Mouse (Mus musculus): ENCODE results near the gene Tubb4b. TPM values are rescaled to one million over a fixed set of nuclear protein-coding genes. Genes with fewer than 3 reads are reported as not detected.
"Not testable (repeated sequence)": the region's sequence is repeated elsewhere in the genome, so short reads cannot be mapped to it uniquely, and the experiment has no call there.

Tubb4b gene
- polyA plus RNA-seq, 1 experiment from 2014 or later = 448 TPM

- Histone ChIP-seq H3K9ac (peak overlapping the region; percentile 75), H3K27me3 (peaks cover 22% of the 10 kb centered on the region), H3K4me3 (peak overlapping the region; percentile 66), H3K9me3 (replicated peaks) (no peaks in the 10 kb centered on the region), H3K4me2 (peak overlapping the region; percentile 99), H3K36me3 (ENCODE audit: poor library complexity, severe bottlenecking) (peaks cover 4% of the 10 kb centered on the region; the same call in 1 of the 2 replicates), H3K27ac (0 out of 2 replicates have a peak overlapping the region, but pooled peaks have one; percentile 42), H3K4me1 (peaks cover 56% of the 10 kb centered on the region)
- ATAC-seq = no peak; the same call in 1 of the 2 replicates
- WGBS = under 1% methylated on average over 82 of the region's 82 CpGs
Observed at GRCm38 (mm10) chr2:25262795-25263622, 38.5 kb upstream of the Tubb4b start.

DNA sequence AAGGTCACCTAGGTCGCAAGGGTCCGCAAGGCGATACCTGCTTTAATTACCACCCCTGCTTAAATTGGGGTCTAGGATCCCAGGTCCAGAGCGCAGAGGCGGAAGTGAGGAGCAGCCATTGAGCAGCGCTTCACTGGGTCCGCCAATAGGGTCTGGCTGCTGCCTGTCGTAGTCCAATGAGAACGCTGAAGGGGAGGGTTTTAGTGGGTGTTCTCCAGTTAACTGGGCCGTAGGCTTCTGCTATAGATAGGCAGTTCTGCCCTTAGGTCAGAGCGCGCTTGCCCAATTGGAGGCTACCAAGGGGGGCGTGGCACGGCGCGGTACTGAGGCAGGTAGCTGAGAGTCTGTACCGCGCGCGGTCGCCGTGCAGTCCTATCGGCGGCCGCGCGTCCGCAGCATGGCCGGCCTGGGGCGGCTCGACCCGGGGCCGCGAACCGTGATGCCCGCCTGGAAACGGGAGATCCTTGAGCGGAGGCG, 37.8 kb upstream of the Tubb4b start, which contains the start of gene Tprn:
Gene Tprn (plus strand): TSS at position 328 of the 477 bp plus-strand sequence.
- peak; percentile 100 for ATAC-seq
- Histone ChIP-seq H3K4me3 (peak within 1 kb of the TSS; percentile 66), H3K36me3 (ENCODE audit: poor library complexity, severe bottlenecking) (no peaks in the 10 kb centered on the region), H3K9me3 (replicated peaks) (no peaks in the 10 kb centered on the region), H3K27ac (0 out of 2 replicates have a peak within 1 kb of the TSS, but pooled peaks have one; percentile 44), H3K4me2 (peak within 1 kb of the TSS; percentile 99), H3K4me1 (peaks cover 53% of the 10 kb centered on the region), H3K9ac (peak within 1 kb of the TSS; percentile 75), H3K27me3 (peaks cover 22% of the 10 kb centered on the region)
- WGBS = 0% methylated on average over 39 of the region's 39 CpGs

DNA sequence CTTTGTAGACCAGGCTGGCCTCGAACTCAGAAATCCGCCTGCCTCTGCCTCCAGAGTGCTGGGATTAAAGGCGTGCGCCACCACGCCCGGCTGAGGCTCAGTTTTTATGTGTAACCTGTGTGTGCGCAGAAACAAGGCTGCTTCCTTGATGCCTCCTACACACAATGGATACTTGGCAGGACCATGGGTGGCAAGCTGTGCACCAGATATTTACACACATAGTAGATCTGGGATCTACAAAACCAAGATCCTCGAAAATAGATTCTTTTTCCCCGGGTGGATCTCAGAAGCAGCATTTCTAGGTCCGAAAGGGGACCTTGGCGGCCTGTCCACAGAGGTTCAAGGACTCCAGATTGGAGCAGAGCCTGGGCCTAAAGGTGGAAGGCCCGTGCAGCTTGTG, 37.4 kb upstream of the Tubb4b start:
- peak overlapping the region; percentile 66 for H3K4me3 ChIP-seq
- ATAC-seq = peak; percentile 14; the same call in 1 of the 2 replicates
- 0 out of 2 replicates have a peak overlapping the region, but pooled peaks have one; percentile 44 for H3K27ac ChIP-seq
- no peaks in the 10 kb centered on the region for H3K36me3 ChIP-seq (ENCODE audit: poor library complexity, severe bottlenecking)
- peak overlapping the region; percentile 99 for H3K4me2 ChIP-seq
- 49% methylated on average over 12 of the region's 12 CpGs for WGBS
- peaks cover 22% of the 10 kb centered on the region for H3K27me3 ChIP-seq
- H3K9me3 ChIP-seq (replicated peaks) = no peaks in the 10 kb centered on the region
- H3K4me1 ChIP-seq = peaks cover 52% of the 10 kb centered on the region
- H3K9ac ChIP-seq = peak overlapping the region; percentile 60

GRCm38 (mm10) chr2:25258887-25259286, 34.4 kb upstream of the Tubb4b start:
- Histone ChIP-seq H3K36me3 (ENCODE audit: poor library complexity, severe bottlenecking) (no peaks in the 10 kb centered on the region), H3K9me3 (replicated peaks) (no peaks in the 10 kb centered on the region), H3K9ac (no peak overlapping the region), H3K27ac (no peak overlapping the region), H3K4me3 (no peak overlapping the region), H3K4me2 (no peak overlapping the region), H3K4me1 (peaks cover 42% of the 10 kb centered on the region), H3K27me3 (peaks cover 10% of the 10 kb centered on the region)
- no peak for ATAC-seq
- 43% methylated on average over 2 of the region's 2 CpGs for WGBS

DNA sequence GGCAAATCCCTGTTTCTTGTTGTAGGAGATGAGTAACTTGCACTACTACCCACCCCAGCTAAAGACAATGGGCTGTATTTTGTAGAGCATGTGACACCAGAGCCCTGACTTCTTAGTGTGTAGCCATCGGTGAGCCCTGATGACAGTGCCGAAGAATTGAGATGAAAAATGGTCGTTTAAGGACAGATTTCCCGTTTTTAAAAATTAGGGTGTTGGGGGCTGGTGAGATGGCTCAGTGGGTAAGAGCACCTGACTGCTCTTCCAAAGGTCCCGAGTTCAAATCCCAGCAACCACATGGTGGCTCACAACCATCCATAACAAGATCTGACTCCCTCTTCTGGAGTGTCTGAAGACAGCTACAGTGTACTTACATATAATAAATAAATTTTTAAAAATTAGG, 32.7 kb upstream of the Tubb4b start:
- not testable (repeated sequence) for H3K36me3 ChIP-seq (ENCODE audit: poor library complexity, severe bottlenecking); H3K27ac ChIP-seq; ATAC-seq; H3K27me3 ChIP-seq; H3K4me2 ChIP-seq; H3K9me3 ChIP-seq (replicated peaks); H3K4me3 ChIP-seq; H3K9ac ChIP-seq
- H3K4me1 ChIP-seq = peaks cover 32% of the 10 kb centered on the region
- 86% methylated on average over 5 of the region's 5 CpGs for WGBS

DNA sequence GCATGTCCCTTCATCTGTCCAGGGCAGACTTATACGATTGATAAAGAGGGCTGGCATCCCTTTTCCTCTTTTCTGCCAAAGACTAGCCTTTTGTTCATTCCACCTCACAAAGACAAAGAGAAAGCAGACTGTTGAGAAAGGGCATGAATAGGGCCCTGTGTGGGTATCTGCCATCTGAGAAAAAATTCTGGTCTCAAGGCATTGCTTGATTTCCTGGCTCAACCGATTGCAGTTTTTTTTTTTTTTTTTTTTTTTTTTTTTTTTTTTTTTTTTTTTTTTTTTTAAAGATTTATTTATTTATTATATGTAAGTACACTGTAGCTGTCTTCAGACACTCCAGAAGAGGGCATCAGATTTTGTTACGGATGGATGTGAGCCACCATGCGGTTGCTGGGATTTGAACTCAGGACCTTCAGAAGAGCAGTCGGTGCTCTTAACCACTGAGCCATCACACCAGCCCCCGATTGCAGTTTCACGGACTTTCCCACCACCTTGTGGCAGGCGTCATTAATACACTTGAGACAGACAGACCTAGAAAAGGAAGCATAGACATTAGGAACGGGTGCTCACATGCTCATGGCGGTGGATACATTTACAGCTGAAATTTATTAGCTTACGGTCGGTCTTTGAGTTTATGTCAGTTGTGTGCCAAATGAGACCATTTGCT, 32.1 kb upstream of the Tubb4b start:
- not testable (repeated sequence) for ATAC-seq; H3K9me3 ChIP-seq (replicated peaks); H3K27me3 ChIP-seq; H3K27ac ChIP-seq
- peaks cover 12% of the 10 kb centered on the region for H3K36me3 ChIP-seq (ENCODE audit: poor library complexity, severe bottlenecking)
- H3K4me1 ChIP-seq = peaks cover 27% of the 10 kb centered on the region
- WGBS = 63% methylated on average over 12 of the region's 12 CpGs
- H3K4me2 ChIP-seq = peak overlapping the region; percentile 83
- H3K9ac ChIP-seq = peak overlapping the region; percentile 91
- peak overlapping the region; percentile 98 for H3K4me3 ChIP-seq

GRCm38 (mm10) chr2:25255284-25255779, 30.8 kb upstream of the Tubb4b start, which contains the start of gene Tmem203:
TSS of gene Tmem203 (plus strand) at chr2:25255439.
- peak within 1 kb of the TSS; percentile 98 for H3K4me3 ChIP-seq
- H3K9ac ChIP-seq = peak within 1 kb of the TSS; percentile 91
- no peaks in the 10 kb centered on the region for H3K27me3 ChIP-seq
- WGBS = under 1% methylated on average over 39 of the region's 39 CpGs
- H3K4me1 ChIP-seq = peaks cover 26% of the 10 kb centered on the region
- peak; percentile 92 for ATAC-seq
- H3K4me2 ChIP-seq = peak within 1 kb of the TSS; percentile 83
- H3K9me3 ChIP-seq (replicated peaks) = no peaks in the 10 kb centered on the region
- H3K36me3 ChIP-seq (ENCODE audit: poor library complexity, severe bottlenecking) = peaks cover 24% of the 10 kb centered on the region
- H3K27ac ChIP-seq = peak within 1 kb of the TSS; percentile 80

GRCm38 (mm10) chr2:25252331-25252730, 27.8 kb upstream of the Tubb4b start:
- Histone ChIP-seq H3K36me3 (ENCODE audit: poor library complexity, severe bottlenecking) (peaks cover 54% of the 10 kb centered on the region), H3K4me2 (no peak overlapping the region), H3K27me3 (no peaks in the 10 kb centered on the region), H3K9me3 (replicated peaks) (no peaks in the 10 kb centered on the region), H3K27ac (no peak overlapping the region), H3K4me1 (peaks cover 22% of the 10 kb centered on the region), H3K9ac (no peak overlapping the region), H3K4me3 (no peak overlapping the region)
- ATAC-seq = no peak
- 88% methylated on average over 1 of the region's 1 CpGs for WGBS

- Histone ChIP-seq H3K4me2 (no peak within 1 kb of the TSS), H3K36me3 (ENCODE audit: poor library complexity, severe bottlenecking) (peaks cover 66% of the 10 kb centered on the region), H3K9me3 (replicated peaks) (no peaks in the 10 kb centered on the region), H3K4me1 (peaks cover 14% of the 10 kb centered on the region), H3K27ac (no peak within 1 kb of the TSS), H3K9ac (no peak within 1 kb of the TSS), H3K4me3 (no peak within 1 kb of the TSS), H3K27me3 (peaks cover 3% of the 10 kb centered on the region; the same call in 1 of the 2 replicates)
- 93% methylated on average over 10 of the region's 10 CpGs for WGBS
- no peak for ATAC-seq
Observed at GRCm38 (mm10) chr2:25246183-25247072, 21.9 kb upstream of the Tubb4b start, which contains the start of gene AL732309.1. TSS of gene AL732309.1 (minus strand) at chr2:25246863.

- WGBS = 91% methylated on average over 4 of the region's 4 CpGs
- H3K4me2 ChIP-seq = no peak overlapping the region
- peaks cover 26% of the 10 kb centered on the region for H3K4me1 ChIP-seq
- no peaks in the 10 kb centered on the region for H3K9me3 ChIP-seq (replicated peaks)
- no peak overlapping the region for H3K9ac ChIP-seq
- peaks cover 44% of the 10 kb centered on the region for H3K36me3 ChIP-seq (ENCODE audit: poor library complexity, severe bottlenecking)
- H3K27me3 ChIP-seq = peaks cover 6% of the 10 kb centered on the region; the same call in 1 of the 2 replicates
- no peak for ATAC-seq
- H3K4me3 ChIP-seq = no peak overlapping the region
- H3K27ac ChIP-seq = no peak overlapping the region
Observed at GRCm38 (mm10) chr2:25244144-25244543, 19.6 kb upstream of the Tubb4b start.

DNA sequence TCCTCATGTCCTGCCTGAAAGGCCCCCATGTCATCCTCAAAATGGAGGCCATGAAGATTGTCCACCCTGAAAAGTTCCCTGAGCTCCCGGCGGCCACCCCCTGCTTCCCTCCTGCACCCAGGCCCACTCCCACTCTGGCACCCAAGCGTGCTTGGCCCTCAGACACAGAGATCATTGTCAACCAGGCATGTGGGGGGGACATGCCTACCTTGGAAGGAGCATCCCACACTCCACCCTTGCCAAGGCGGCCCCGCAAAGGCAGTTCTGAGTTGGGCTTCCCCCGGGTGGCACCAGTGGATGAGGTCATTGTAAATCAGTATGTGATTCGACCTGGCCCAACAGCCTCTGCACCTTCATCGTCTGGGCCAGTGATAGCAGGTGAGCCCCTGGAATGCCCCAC, 18.8 kb upstream of the Tubb4b start:
- Histone ChIP-seq H3K4me1 (peaks cover 26% of the 10 kb centered on the region), H3K27ac (no peak overlapping the region), H3K27me3 (peaks cover 10% of the 10 kb centered on the region; the same call in 1 of the 2 replicates), H3K9ac (peak overlapping the region; percentile 89; the same call in 1 of the 2 replicates), H3K4me2 (peak overlapping the region; percentile 92), H3K36me3 (ENCODE audit: poor library complexity, severe bottlenecking) (peaks cover 36% of the 10 kb centered on the region), H3K9me3 (replicated peaks) (no peaks in the 10 kb centered on the region), H3K4me3 (peak overlapping the region; percentile 66)
- WGBS = 86% methylated on average over 8 of the region's 8 CpGs
- ATAC-seq = no peak
